Mouse (Mus musculus) bone marrow macrophage, adult 2 months (primary cell): ENCODE data around the gene Fads1.

Experiments used
- CTCF ChIP-seq: IDR thresholded peaks from 2 replicates; pipeline ENCODE4 v1.5.1; 2012; ENCODE audit warnings: low read depth, mild to moderate bottlenecking, low read length, moderate library complexity
- POLR2A ChIP-seq: IDR thresholded peaks from 2 replicates; pipeline ENCODE4 v1.6.1; 2012; ENCODE audit warnings: mild to moderate bottlenecking, low read depth, low read length, borderline replicate concordance

GRCm38 (mm10) chr19:10173116-10173718, 9.5 kb upstream of the Fads1 start:
- TF ChIP-seq POLR2A (no peak), CTCF (no peak; the same call in 1 of the 2 replicates)
